Mouse (Mus musculus) kidney, postnatal 10 days (tissue): ENCODE results near the gene Mllt6.
"Not testable (repeated sequence)": the region's sequence is repeated elsewhere in the genome, so short reads cannot be mapped to it uniquely, and the experiment has no call there.

Experiments used
- DNase-seq: peaks from one replicate; pipeline ENCODE4 v3.0.0; 2021; ENCODE audit warnings: mixed read lengths

Gene Mllt6

GRCm38 (mm10) chr11:97662893-97663527 lies at the start of gene Mllt6:
Gene Mllt6 (plus strand): TSS chr11:97663414.
- DNase-seq, result peak; percentile 89

DNA sequence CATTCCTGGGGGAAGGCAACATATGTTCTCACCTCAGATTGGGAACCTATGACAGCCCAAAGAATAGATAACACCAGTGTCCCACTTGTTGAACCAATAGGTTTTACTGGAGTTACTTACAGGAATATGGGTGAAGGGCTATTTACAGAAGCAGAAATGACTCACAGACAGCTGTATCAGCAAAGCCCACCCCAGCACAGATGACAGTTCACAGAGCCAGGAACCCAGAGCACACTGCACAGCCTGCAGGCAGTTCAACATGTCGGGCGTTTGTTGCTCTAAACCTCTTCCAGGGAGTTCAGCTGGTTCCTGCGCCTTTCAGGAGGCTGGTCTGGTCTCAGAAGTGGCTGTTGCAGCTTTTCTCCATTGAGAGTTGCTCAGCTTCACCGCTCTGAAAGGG lies 47.9 kb upstream of the Mllt6 start:
- DNase-seq, result no peak

DNA sequence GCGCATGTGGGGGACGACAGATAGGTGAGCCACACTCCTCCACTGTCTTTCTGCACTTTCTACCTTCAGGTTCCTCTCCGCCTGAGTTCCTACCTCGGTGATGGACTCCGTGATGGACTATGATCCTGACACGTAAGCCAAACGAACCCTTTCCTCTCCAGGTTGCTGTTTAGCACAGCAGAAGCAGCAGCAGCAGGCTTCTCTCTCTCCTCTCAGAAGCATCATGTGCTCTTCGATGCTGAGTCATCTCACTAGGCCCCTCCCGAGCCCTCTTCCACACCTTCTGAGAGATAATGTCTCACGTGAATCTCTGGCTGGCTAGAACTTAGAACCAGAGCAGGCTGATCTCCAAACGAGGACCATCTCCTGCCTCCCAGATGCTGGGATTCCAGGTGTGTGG lies 44.8 kb upstream of the Mllt6 start:
- peak; percentile 41 for DNase-seq

GRCm38 (mm10) chr11:97619391-97619795 lies 43.8 kb upstream of the Mllt6 start:
- peak; percentile 91 for DNase-seq

DNA sequence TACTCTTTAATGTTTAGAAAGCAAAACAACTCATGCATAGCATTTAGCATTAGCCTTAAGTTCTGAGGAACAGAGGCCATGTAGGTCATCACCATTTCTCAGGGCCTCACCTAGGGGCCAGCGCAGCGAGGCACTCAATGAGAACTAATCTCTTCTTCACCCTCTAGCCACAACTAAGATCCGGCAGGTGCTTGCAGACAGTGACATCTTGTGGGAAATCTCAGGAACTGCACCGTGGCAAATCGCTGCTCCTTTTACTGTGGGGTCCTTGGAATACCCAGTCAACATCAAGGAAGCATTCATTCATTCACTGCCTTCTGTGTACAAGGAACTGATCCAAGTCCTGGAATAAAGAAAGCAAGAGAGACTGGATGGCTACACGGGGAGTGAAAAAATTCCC lies 40.8 kb upstream of the Mllt6 start:
- peak; percentile 78 for DNase-seq

DNA sequence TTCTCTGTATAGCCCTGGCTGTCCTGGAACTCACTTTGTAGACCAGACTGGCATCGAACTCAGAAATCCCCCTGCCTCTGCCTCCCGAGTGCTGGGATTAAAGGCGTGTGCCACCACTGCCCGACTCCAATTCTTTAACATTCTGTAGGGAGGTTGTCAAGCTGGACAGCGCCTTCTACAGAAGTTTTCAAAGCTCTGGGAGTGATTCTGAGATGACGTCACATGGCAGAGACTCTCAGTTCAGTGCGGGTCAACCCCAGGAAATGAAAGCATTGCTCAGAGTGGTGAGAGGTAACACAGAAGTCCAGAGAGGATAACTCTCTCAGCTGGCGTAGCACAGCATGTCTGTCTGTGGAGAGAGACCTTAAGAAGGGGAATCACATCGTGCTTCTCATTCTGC lies 40.0 kb upstream of the Mllt6 start:
- DNase-seq, result no peak

DNA sequence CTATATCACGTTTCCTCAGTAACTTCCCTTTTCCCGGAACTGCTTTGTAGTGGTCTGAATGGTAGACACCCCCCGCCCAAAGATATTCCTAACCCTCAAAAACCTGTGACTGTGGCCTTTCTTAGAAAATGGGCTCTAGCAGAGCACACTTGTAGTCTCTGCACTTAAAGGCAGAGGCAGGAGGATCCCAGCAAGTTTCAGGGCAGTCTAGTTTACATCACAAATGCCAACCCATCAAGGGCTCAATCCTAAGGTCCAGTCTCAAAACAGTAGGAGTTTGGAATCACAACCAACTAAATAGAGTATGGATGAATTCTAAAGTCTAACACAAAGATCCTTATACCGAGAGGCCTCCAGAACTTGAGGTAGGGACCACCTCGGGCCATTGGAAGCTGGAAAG lies 37.7 kb upstream of the Mllt6 start:
- DNase-seq, result no peak

GRCm38 (mm10) chr11:97626431-97626830 lies 36.8 kb upstream of the Mllt6 start:
- DNase-seq, result no peak

DNA sequence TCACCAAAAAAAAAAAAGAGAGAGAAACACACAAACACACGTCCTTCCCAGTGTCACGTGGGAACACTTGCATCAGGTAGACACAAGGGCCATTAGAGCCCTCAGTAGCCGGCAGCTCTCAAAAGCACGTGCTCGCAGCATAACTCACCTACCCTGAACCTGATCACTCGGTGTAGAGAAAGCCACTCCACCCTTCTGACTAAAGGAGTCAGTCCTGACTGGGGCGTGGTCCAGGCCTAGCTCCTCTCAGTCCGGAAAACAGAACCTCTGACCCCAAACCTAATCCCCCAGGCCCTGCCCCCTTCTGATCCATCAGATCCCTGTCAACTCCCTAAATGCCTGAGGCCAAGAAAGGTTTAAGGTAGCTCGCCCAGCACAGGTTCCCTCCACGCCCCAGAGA lies 36.4 kb upstream of the Mllt6 start:
- peak; percentile 19 for DNase-seq

- DNase-seq, result no peak
These were observed 35.5 kb upstream of the Mllt6 start for GRCm38 (mm10) chr11:97627556-97628302.

DNA sequence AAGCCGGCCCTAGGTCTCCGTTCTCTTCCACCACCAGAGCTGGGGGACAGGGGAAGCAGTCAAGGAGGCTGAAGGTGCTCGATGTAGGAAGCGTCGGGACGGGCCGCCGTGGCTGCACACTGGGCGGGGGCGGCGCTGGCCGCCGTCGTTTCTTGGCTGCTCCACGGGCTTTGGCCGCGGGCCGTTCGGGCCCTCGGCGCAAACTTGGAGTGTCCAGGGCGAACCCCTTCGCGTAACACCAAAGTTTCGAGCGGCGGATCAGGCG lies 35.0 kb upstream of the Mllt6 start:
- peak; percentile 27 for DNase-seq

- DNase-seq, result peak; percentile 48
These were observed 34.4 kb upstream of the Mllt6 start for GRCm38 (mm10) chr11:97628568-97629518.

DNA sequence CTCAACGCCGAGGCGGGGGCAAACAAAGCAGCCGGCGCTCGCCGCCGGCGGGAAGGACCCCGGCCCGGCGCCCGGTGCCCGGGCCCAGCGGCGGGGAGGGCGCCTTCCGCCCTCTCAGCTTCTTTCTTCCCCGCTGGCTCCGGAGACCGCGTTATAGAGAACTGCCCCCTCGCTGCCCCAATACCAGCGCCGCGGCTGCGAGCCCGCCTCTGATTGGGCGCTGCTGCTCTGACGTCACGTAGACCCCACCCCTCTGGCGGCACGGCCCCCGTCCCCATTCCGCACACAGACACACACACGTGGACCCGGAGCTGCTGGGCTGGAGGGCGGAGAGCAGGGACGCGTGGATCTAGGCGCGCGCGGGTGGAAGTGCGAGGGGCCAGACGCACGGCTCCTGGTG lies 33.6 kb upstream of the Mllt6 start, which contains the start of gene Epop:
TSS of gene Epop (minus strand) at position 127 of the 400 bp plus-strand sequence.
- DNase-seq, result peak; percentile 94

GRCm38 (mm10) chr11:97631046-97631445 lies 32.2 kb upstream of the Mllt6 start:
- DNase-seq, result no peak

GRCm38 (mm10) chr11:97631500-97631899 lies 31.7 kb upstream of the Mllt6 start:
- no peak for DNase-seq

DNA sequence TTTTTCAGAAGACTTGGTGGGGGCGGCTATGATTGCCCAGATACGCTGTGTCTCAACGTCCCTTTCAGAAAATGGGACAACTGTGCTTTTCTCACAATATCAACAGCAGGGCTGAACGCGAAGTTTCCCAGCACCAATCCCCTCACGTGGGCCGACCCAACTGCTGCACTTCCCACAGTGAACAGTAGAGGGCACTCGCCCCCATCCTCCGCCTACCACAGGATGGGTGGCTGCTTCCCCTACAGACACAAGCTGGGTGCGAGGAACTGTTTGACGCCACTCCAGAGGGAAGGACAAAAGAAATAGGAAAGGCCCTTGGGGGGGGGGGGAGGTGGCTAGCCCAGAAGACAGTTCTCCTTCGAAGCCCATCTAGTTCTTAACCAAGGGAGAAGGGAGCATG lies 31.3 kb upstream of the Mllt6 start:
- DNase-seq, result peak; percentile 87

DNA sequence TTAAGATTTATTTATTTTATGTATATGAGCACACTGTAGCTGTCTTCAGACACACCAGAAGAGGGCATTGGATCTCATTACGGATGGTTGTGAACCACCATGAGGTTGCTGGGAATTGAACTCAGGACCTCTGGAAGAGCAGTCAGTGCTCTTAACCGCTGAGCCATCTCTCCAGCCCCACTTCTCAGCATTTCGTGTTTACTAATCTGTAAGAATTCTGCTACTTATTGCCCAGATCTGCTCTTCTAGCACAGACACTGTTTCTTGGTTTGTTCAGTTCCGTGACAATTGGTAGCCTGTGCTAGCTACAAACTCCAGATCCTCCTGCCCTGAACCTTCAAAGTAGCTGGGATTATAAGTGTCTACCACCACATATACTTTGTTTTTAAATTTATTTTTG lies 30.8 kb upstream of the Mllt6 start:
- DNase-seq, result not testable (repeated sequence)

GRCm38 (mm10) chr11:97635468-97636019 lies 27.7 kb upstream of the Mllt6 start:
- no peak for DNase-seq

DNA sequence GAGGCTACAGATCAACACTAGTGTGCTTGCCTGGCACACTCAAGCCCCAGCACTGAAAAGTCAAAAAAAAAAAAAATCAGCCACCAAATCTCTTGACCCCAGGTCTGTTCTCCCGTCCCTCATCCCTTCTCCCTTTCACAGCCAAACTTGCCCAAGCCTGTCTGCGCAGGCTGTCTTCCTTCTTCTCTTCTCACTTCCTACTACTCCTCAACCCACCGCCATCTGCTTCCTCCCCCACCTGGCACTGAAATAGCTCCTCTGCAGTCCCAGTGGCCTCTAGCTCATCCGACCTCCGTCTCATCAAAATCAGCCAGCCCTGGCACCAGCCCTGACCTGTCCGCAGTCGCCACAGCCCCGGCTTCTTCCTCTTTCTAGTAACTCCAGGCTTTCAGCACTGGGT lies 21.5 kb upstream of the Mllt6 start:
- DNase-seq, result no peak

GRCm38 (mm10) chr11:97642746-97643145 lies 20.5 kb upstream of the Mllt6 start:
- DNase-seq, result no peak

GRCm38 (mm10) chr11:97643380-97644055 lies 19.7 kb upstream of the Mllt6 start:
- no peak for DNase-seq

GRCm38 (mm10) chr11:97644834-97645233 lies 18.4 kb upstream of the Mllt6 start:
- DNase-seq, result peak; percentile 86

DNA sequence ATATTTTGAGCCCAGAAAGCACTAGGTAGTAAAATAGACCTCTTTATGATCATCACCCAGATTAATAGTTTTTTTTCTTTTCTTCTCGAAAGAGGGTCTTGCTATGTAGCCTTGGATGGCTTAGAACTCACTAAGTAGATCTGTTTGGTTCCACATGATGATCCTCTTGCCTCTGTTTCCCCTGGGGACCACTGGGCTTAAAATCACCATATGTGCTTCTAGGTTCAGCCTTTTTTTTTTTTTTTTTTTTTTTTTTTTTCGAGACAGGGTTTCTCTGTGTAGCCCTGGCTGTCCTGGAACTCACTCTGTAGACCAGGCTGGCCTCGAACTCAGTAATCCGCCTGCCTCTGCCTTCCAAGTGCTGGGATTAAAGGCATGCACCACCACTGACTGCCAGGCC lies 14.7 kb upstream of the Mllt6 start:
- DNase-seq, result not testable (repeated sequence)
